Mouse (Mus musculus) kidney, adult 2 months (tissue): ENCODE data around the gene Rpl10l. TPM values are rescaled to one million over a fixed set of nuclear protein-coding genes. Genes with fewer than 3 reads are reported as not detected.

ENCODE experiments used
- DNase-seq: peaks from one replicate; pipeline ENCODE4 v3.0.0; 2021
- H3K27ac ChIP-seq: fragments of 200-500 bp; 2 replicates; pipeline ENCODE4 v1.5.1; 2012; ENCODE audit warnings: low read depth, low read length, control low read depth, inconsistent platforms; ENCODE audit not compliant: insufficient read depth
- H3K27me3 ChIP-seq: fragments of 200-500 bp; replicated peaks from 2 replicates; pipeline ENCODE4 v1.6.1; 2012; ENCODE audit warnings: mild to moderate bottlenecking, moderate library complexity, low read length, inconsistent platforms; ENCODE audit not compliant: control insufficient read depth, insufficient read depth
- H3K36me3 ChIP-seq: fragments of 200-500 bp; 2 replicates; pipeline ENCODE4 v1.6.1; 2012; ENCODE audit warnings: mild to moderate bottlenecking, moderate library complexity, low read length, inconsistent platforms; ENCODE audit not compliant: control insufficient read depth, insufficient read depth
- H3K4me1 ChIP-seq: fragments of 200-500 bp; 2 replicates; pipeline ENCODE4 v1.6.1; 2011; ENCODE audit warnings: low read length; ENCODE audit not compliant: control insufficient read depth, insufficient read depth
- H3K4me3 ChIP-seq: fragments of 200-500 bp; 2 replicates; pipeline ENCODE4 v1.5.1; 2011; ENCODE audit warnings: mild to moderate bottlenecking, low read depth, low read length, control low read depth; ENCODE audit not compliant: insufficient read depth
- CTCF ChIP-seq: fragments of 200-500 bp; conservative IDR thresholded peaks from 2 replicates; pipeline ENCODE4 v1.5.1; 2011; ENCODE audit warnings: low read depth, mild to moderate bottlenecking, control low read depth, low read length, moderate library complexity, mixed read lengths; ENCODE audit not compliant: insufficient read depth, insufficient read length
- POLR2A ChIP-seq: fragments of 200-500 bp; IDR thresholded peaks from one replicate; pipeline ENCODE4 v1.6.1; 2011; ENCODE audit warnings: low read depth, low read length, control low read depth
- WGBS: fragments of 180-500 bp; shearing (Covaris S2); methylation state at CpG from one replicate; pipeline ENCODE4 v1.1.7; 2018; 5-methylcytosine and 5-hydroxymethylcytosine counted together
- polyA plus RNA-seq: library from polyadenylated mRNA; depleted of rRNA; stranded (reverse); fragments of >200 nt; gene quantifications from 2 replicates; pipeline ENCODE4 v1.2.3, GENCODE M21; 2012; rRNA removed

The Rpl10l gene
- 0.13 TPM in 1 of 2 replicates, not detected in the other for polyA plus RNA-seq

GRCm38 (mm10) chr12:66283991-66284622 is at the start of gene Rpl10l:
Gene Rpl10l, minus strand, starts transcription at chr12:66284401.
- Histone ChIP-seq H3K36me3 (no peaks in the 10 kb centered on the region), H3K4me1 (no peaks in the 10 kb centered on the region), H3K27ac (no peak within 1 kb of the TSS), H3K27me3 (no peaks in the 10 kb centered on the region), H3K4me3 (no peak within 1 kb of the TSS)
- 98% methylated on average over 44 of the region's 44 CpGs for WGBS
- no peak for TF ChIP-seq CTCF
- no peak for TF ChIP-seq POLR2A
- no peak for DNase-seq

DNA sequence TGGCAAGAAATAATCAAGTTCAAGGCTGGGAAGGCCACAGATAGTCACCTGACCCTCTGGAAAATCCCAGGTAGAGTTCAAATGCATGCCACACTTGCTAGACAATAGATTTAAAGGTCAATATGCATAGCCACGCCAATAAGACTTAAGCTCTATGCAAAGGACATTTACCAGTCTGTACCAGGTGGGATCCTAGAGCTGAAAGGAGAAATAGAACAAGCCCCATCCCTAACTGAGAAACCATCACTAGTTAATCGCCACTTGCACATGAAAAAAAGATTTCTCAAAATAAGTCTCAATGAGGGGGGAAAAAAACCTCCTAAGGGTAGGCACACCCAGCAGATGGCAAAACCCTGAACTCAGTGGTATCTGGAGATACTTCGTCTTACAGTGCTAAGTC is 8.3 kb downstream of the Rpl10l start:
- WGBS: 85% methylated on average over 3 of the region's 3 CpGs
- TF ChIP-seq CTCF: no peak
- TF ChIP-seq POLR2A: no peak
- Histone ChIP-seq H3K4me1 (no peaks in the 10 kb centered on the region; the same call in 1 of the 2 replicates), H3K27ac (no peak overlapping the region), H3K27me3 (no peaks in the 10 kb centered on the region), H3K36me3 (no peaks in the 10 kb centered on the region), H3K4me3 (no peak overlapping the region)
- no peak for DNase-seq

GRCm38 (mm10) chr12:66245461-66246099 is 38.6 kb downstream of the Rpl10l start:
- 88% methylated on average over 6 of the region's 6 CpGs for WGBS
- DNase-seq: no peak

GRCm38 (mm10) chr12:66234158-66234557 is 50.0 kb downstream of the Rpl10l start:
- H3K27ac ChIP-seq: no peak overlapping the region
- H3K36me3 ChIP-seq: no peaks in the 10 kb centered on the region
- no peaks in the 10 kb centered on the region for H3K4me1 ChIP-seq
- no peak overlapping the region for H3K4me3 ChIP-seq
- 59% methylated on average over 3 of the region's 3 CpGs for WGBS
- no peak for DNase-seq
- TF ChIP-seq POLR2A: no peak
- TF ChIP-seq CTCF: no peak
- no peaks in the 10 kb centered on the region for H3K27me3 ChIP-seq

More at GRCm38 (mm10) chr12:66245461-66246099, 38.6 kb downstream of the Rpl10l start:
- Histone ChIP-seq H3K27ac (no peak overlapping the region), H3K27me3 (no peaks in the 10 kb centered on the region), H3K4me1 (no peaks in the 10 kb centered on the region), H3K4me3 (no peak overlapping the region), H3K36me3 (no peaks in the 10 kb centered on the region)
- no peak for TF ChIP-seq CTCF
- no peak for TF ChIP-seq POLR2A
